Mouse (Mus musculus) mouse trophoblast stem cell (cell line): ENCODE measurements around the gene Pgk1.

Experiments
- in situ Hi-C, 2 experiments: fragments of 300-500 bp; cut with MseI, MboI; formaldehyde crosslinking; loops; 2 replicates in 1 of 2; 3 replicates in 1 of 2; pipeline ENCODE4 v1.15.1; 2025

The Pgk1 gene

DNA sequence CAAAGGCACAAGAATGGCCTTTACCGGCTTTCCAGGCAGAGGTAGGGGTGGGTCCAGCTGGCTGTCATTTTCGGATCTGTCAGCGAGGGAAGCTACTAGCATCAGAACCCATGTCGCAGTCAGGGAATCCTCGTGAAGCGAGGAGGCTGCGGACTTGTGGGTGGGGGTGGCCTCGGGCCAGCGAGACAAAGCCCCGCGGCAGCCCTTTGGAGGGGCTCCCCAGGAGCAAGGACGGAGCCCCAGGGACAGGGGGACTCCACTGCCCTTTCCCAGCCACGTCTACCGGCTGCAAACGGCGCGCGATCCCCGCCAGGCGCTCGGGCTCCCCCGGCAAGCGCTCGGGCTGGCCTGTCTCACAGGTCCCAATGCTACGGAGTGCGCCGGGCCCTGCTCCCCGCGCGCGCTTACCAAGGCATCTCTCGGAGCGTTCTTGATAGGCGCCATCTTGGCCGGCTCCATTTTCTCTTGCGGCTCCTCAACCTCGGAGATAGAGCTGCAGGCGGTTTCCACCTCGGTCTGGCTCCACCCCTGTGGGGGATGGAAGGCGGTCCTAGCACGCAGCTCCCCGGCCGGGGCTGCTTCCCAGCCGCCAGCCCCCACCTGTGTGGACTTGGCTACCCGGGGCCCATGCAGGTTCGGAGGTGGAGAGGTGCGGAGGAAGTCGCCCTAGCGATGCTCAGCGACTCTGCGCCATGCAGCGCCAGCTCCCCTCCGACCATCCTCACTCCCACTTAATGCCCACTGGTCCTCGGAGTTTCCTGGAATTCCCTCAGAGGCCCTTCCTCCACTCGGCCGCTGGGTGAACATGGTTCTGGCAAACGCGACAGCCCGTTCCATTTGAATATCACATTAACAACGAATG, 32.5 kb downstream of the Pgk1 start:
- in situ Hi-C loops, result no loop called here

- in situ Hi-C loops, result no loop called here
Observed at GRCm38 (mm10) chrX:106221058-106221457, 34.2 kb downstream of the Pgk1 start, which contains the start of gene Taf9b. Taf9b (minus strand) TSS chrX:106221158.
